Mouse (Mus musculus) hindbrain, embryonic 13.5 days (tissue): Measurements from ENCODE around the gene Amotl2. TPM values are rescaled to one million over a fixed set of nuclear protein-coding genes. Genes with fewer than 3 reads are reported as not detected.
A peak's percentile ranks its signal among the peaks of the same experiment; 100 is the strongest.

Source experiments
- ATAC-seq: fragments of 200-750 bp; cut with Nextera tagmentation; 2 replicates; pipeline ENCODE4 v1.8.0; 2017; ENCODE audit warnings: moderate TSS enrichment; ENCODE audit not compliant: low FRiP score
- H3K27ac ChIP-seq: fragments of 300-500 bp; sonication (generic); 2 replicates; pipeline ENCODE4 v1.5.1; 2015; ENCODE audit warnings: inconsistent platforms, mild to moderate bottlenecking, moderate library complexity
- H3K27me3 ChIP-seq: fragments of 300-500 bp; sonication (generic); 2 replicates; pipeline ENCODE4 v1.6.1; 2015; ENCODE audit warnings: mild to moderate bottlenecking, inconsistent platforms
- H3K36me3 ChIP-seq: fragments of 300-500 bp; sonication (generic); 2 replicates; pipeline ENCODE4 v1.6.1; 2015; ENCODE audit warnings: mild to moderate bottlenecking, inconsistent platforms
- H3K4me1 ChIP-seq: fragments of 300-500 bp; sonication (generic); replicated peaks from 2 replicates; pipeline ENCODE4 v1.6.1; 2015; ENCODE audit warnings: inconsistent platforms
- H3K4me2 ChIP-seq: fragments of 300-500 bp; sonication (generic); 2 replicates; pipeline ENCODE4 v1.6.1; 2015; ENCODE audit warnings: inconsistent platforms, mild to moderate bottlenecking, moderate library complexity
- H3K4me3 ChIP-seq: fragments of 300-500 bp; sonication (generic); 2 replicates; pipeline ENCODE4 v1.5.1; 2015; ENCODE audit warnings: mild to moderate bottlenecking, inconsistent platforms
- H3K9ac ChIP-seq: fragments of 300-500 bp; sonication (generic); 2 replicates; pipeline ENCODE4 v1.6.1; 2015; ENCODE audit warnings: mild to moderate bottlenecking, inconsistent platforms
- H3K9me3 ChIP-seq: fragments of 300-500 bp; sonication (generic); 2 replicates; pipeline ENCODE4 v1.6.1; 2016; ENCODE audit warnings: inconsistent platforms
- WGBS: fragments of 180-500 bp; shearing (Covaris S2); methylation state at CpG from one replicate; pipeline ENCODE4 v1.1.7; 2015; 5-methylcytosine and 5-hydroxymethylcytosine counted together
- polyA plus RNA-seq: library from polyadenylated mRNA; unstranded; fragments of >200 nt; fragmentation: Nextera tagmentation; extraction: Ambion mirVana; gene quantifications from 2 replicates; pipeline ENCODE4 v1.2.1, GENCODE M21; 2015

The Amotl2 gene
- polyA plus RNA-seq, 1 experiment from 2014 or later = 67.3 TPM

GRCm38 (mm10) chr9:102721406-102721978 is 5.0 kb downstream of the Amotl2 start:
- 35% methylated on average over 3 of the region's 3 CpGs for WGBS
- ATAC-seq = no peak
- Histone ChIP-seq H3K4me3 (peak overlapping the region; percentile 90), H3K36me3 (peaks cover 62% of the 10 kb centered on the region), H3K9me3 (no peaks in the 10 kb centered on the region), H3K27ac (peak overlapping the region; percentile 84), H3K4me1 (peaks cover 78% of the 10 kb centered on the region), H3K27me3 (no peaks in the 10 kb centered on the region), H3K4me2 (peak overlapping the region; percentile 95), H3K9ac (peak overlapping the region; percentile 100)

DNA sequence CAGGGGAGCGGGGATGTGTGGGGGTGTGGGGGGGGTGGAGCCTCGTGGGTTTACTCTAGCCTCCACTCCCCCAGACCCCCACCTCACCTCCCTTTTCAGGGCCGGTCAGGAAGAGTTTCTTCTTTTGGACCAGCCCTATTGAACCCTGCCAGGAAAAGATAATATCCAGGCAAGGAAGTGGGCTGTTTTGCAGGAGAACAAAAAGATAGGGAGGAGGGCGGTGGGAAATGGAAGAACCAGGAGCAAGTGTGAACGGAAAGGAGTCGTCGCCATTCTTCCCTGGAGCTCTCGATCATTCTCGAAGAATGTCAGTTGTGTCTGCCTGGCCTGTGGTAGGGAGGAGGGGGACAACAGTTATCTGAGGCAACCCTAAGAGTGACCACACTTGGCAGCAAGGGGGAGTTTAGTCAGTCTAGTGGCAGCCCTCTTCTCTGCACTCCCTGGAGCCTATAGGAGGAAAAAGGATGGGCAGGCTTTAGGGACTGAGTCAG is 5.6 kb downstream of the Amotl2 start:
- peak overlapping the region; percentile 100 for H3K9ac ChIP-seq
- H3K4me1 ChIP-seq = peaks cover 79% of the 10 kb centered on the region
- H3K9me3 ChIP-seq = no peaks in the 10 kb centered on the region
- peak overlapping the region; percentile 90 for H3K4me3 ChIP-seq
- peak overlapping the region; percentile 84 for H3K27ac ChIP-seq
- WGBS = 21% methylated on average over 9 of the region's 9 CpGs
- ATAC-seq = no peak
- peak overlapping the region; percentile 95 for H3K4me2 ChIP-seq
- H3K36me3 ChIP-seq = peaks cover 69% of the 10 kb centered on the region
- no peaks in the 10 kb centered on the region for H3K27me3 ChIP-seq

DNA sequence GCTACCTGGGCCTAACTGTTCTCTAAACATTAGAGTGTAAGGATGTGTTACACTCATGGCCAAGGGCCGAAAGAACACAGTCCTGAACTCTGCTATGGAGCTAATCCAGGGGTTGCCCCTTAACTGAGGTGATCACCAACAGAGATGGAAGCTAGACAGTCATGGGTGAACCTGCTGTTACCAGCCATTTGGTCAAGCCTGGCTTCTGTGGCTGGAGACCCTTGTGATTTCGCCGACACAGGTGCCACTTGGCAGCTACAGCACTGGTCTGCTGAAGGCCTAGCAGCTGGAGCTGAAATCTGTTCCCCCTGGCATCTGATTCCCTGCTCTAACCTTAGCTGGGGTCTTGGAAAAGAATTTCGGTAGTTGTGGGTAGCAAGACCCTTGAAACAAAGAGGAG is 6.3 kb downstream of the Amotl2 start:
- Histone ChIP-seq H3K4me3 (peak overlapping the region; percentile 90), H3K27me3 (no peaks in the 10 kb centered on the region), H3K4me2 (peak overlapping the region; percentile 95), H3K9me3 (no peaks in the 10 kb centered on the region), H3K36me3 (peaks cover 75% of the 10 kb centered on the region), H3K4me1 (peaks cover 84% of the 10 kb centered on the region), H3K9ac (peak overlapping the region; percentile 100), H3K27ac (peak overlapping the region; percentile 84)
- no peak for ATAC-seq
- WGBS = 87% methylated on average over 4 of the region's 4 CpGs

GRCm38 (mm10) chr9:102723241-102723709 is 6.8 kb downstream of the Amotl2 start:
- no peaks in the 10 kb centered on the region for H3K9me3 ChIP-seq
- H3K27ac ChIP-seq = peak overlapping the region; percentile 84
- H3K36me3 ChIP-seq = peaks cover 80% of the 10 kb centered on the region
- peak overlapping the region; percentile 95 for H3K4me2 ChIP-seq
- peaks cover 86% of the 10 kb centered on the region for H3K4me1 ChIP-seq
- ATAC-seq = no peak
- no peaks in the 10 kb centered on the region for H3K27me3 ChIP-seq
- H3K4me3 ChIP-seq = peak overlapping the region; percentile 3; the same call in 1 of the 2 replicates
- peak overlapping the region; percentile 100 for H3K9ac ChIP-seq
- 76% methylated on average over 12 of the region's 12 CpGs for WGBS

- H3K4me1 ChIP-seq = peaks cover 87% of the 10 kb centered on the region
- H3K4me2 ChIP-seq = peak overlapping the region; percentile 95; the same call in 1 of the 2 replicates
- 7% methylated on average over 4 of the region's 4 CpGs for WGBS
- H3K27me3 ChIP-seq = no peaks in the 10 kb centered on the region
- H3K9me3 ChIP-seq = no peaks in the 10 kb centered on the region
- peak; percentile 76 for ATAC-seq
- peak overlapping the region; percentile 100; the same call in 1 of the 2 replicates for H3K9ac ChIP-seq
- peak overlapping the region; percentile 84 for H3K27ac ChIP-seq
- H3K4me3 ChIP-seq = no peak overlapping the region
- H3K36me3 ChIP-seq = peaks cover 88% of the 10 kb centered on the region
Measured at GRCm38 (mm10) chr9:102723990-102724461, 7.6 kb downstream of the Amotl2 start.

GRCm38 (mm10) chr9:102724942-102725341 is 8.5 kb downstream of the Amotl2 start:
- no peak overlapping the region for H3K4me2 ChIP-seq
- peak overlapping the region; percentile 66; the same call in 1 of the 2 replicates for H3K9ac ChIP-seq
- peak overlapping the region; percentile 84; the same call in 1 of the 2 replicates for H3K27ac ChIP-seq
- ATAC-seq = no peak
- no peaks in the 10 kb centered on the region for H3K9me3 ChIP-seq
- peaks cover 95% of the 10 kb centered on the region for H3K36me3 ChIP-seq
- no peak overlapping the region for H3K4me3 ChIP-seq
- no peaks in the 10 kb centered on the region for H3K27me3 ChIP-seq
- 81% methylated on average over 7 of the region's 7 CpGs for WGBS
- peaks cover 86% of the 10 kb centered on the region for H3K4me1 ChIP-seq

DNA sequence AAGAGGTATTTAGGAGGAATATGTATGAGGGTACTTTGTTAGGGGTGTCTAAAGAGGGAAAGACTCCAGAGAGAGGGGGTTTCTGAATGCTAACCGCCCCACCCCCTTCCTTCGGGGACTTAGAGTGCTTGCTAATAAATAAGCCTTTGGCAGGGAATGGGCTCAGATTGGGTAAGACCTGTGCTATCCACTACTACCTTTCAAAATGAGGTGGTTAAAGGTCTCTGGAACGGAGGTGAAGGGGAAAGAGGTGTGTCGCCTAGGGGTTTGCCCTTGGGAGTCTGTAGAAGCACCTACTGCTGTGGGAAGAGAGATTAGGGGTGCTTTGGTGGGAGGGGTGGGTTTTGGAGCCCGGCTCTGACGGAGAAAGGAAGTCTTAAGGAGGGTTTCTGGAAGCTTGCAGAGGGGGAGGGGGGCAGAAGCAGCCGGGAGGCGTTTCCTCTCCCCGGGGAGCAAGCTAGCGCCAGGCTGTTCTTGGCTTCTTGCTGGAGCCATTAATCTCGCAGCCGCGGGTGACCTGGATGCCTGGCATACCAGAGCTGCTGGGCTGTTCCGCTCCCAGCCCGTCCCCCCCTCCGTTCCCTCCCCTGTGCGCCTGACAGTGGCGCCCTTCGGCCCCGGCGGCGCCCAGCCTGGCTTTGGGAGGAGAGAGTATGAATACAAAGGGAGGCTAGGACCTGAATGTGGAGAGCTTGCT is 9.6 kb downstream of the Amotl2 start:
- H3K9me3 ChIP-seq = no peaks in the 10 kb centered on the region
- H3K27me3 ChIP-seq = no peaks in the 10 kb centered on the region
- H3K4me3 ChIP-seq = no peak overlapping the region; the same call in 1 of the 2 replicates
- H3K27ac ChIP-seq = peak overlapping the region; percentile 84
- H3K4me2 ChIP-seq = peak overlapping the region; percentile 39
- peak overlapping the region; percentile 66 for H3K9ac ChIP-seq
- 2% methylated on average over 20 of the region's 22 CpGs for WGBS
- peak; percentile 57 for ATAC-seq
- peaks cover 96% of the 10 kb centered on the region for H3K36me3 ChIP-seq
- H3K4me1 ChIP-seq = peaks cover 76% of the 10 kb centered on the region

DNA sequence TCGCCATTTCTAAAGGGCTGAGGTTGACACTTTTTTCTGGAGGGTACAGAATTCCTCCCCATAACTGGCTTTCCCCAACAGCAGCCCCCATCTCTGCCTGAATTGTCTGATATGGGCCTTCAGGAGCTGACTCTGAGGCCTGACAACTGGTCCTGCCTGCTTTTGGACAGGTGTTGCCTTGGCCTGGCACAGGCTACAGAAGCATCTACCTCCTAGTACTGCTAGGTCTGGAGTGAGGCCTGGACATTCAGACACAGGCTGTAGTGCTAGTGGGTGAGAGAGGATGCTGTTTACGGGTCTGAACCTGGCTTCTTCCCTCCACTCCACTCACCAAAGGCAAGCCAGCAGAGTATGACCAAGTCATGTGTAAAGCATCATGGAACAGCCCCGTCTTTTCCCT is 10.3 kb downstream of the Amotl2 start:
- Histone ChIP-seq H3K4me3 (no peak overlapping the region; the same call in 1 of the 2 replicates), H3K9me3 (no peaks in the 10 kb centered on the region), H3K36me3 (peaks cover 100% of the 10 kb centered on the region), H3K27ac (peak overlapping the region; percentile 84), H3K4me1 (peaks cover 76% of the 10 kb centered on the region), H3K27me3 (no peaks in the 10 kb centered on the region), H3K9ac (peak overlapping the region; percentile 66), H3K4me2 (peak overlapping the region; percentile 39)
- no peak for ATAC-seq
- WGBS = 61% methylated on average over 3 of the region's 3 CpGs

- no peaks in the 10 kb centered on the region for H3K27me3 ChIP-seq
- H3K4me3 ChIP-seq = no peak overlapping the region
- H3K9me3 ChIP-seq = no peaks in the 10 kb centered on the region
- no peak for ATAC-seq
- no peak overlapping the region for H3K9ac ChIP-seq
- peaks cover 100% of the 10 kb centered on the region for H3K36me3 ChIP-seq
- WGBS = 91% methylated on average over 25 of the region's 25 CpGs
- no peak overlapping the region for H3K27ac ChIP-seq
- peaks cover 72% of the 10 kb centered on the region for H3K4me1 ChIP-seq
- no peak overlapping the region for H3K4me2 ChIP-seq
Measured at GRCm38 (mm10) chr9:102727662-102728468, 11.4 kb downstream of the Amotl2 start.

- H3K9me3 ChIP-seq = no peaks in the 10 kb centered on the region
- H3K27me3 ChIP-seq = no peaks in the 10 kb centered on the region
- no peak overlapping the region for H3K4me2 ChIP-seq
- H3K27ac ChIP-seq = no peak overlapping the region
- 88% methylated on average over 9 of the region's 9 CpGs for WGBS
- H3K4me1 ChIP-seq = peaks cover 67% of the 10 kb centered on the region
- ATAC-seq = no peak
- peaks cover 98% of the 10 kb centered on the region for H3K36me3 ChIP-seq
- no peak overlapping the region for H3K4me3 ChIP-seq
- no peak overlapping the region for H3K9ac ChIP-seq
Measured at GRCm38 (mm10) chr9:102728469-102728747, 11.9 kb downstream of the Amotl2 start.

DNA sequence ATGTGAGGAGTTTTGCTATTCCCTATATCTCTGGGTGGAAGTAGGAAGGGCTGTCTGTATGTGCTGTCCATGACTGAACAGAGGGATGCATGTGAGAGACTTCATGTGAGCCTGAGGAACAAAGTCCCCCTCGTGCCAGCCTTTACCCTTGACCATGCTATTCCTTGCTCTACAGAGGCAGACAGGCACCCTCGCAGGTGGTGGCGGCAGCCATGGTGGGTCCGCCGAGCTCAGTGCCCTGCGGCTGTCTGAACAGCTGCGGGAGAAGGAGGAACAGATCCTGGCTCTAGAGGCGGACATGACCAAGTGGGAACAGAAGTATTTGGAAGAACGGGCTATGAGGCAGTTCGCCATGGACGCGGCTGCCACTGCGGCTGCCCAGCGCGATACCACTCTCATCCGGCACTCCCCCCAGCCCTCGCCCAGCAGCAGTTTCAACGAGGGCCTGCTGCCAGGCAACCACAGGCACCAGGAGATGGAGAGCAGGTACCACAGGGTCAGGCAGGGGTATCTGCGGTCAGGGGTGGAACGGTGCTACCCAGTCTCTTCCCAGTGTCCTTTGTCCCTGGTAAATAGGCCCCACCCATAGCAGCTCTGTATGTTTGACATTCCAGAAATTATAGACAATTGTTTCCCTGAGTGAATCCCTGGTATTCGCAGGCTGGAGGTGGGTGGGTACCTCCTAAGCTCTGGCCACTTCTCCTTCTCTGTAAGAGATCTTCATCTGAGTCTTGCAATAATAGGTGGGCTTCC is 12.8 kb downstream of the Amotl2 start:
- Histone ChIP-seq H3K4me3 (no peak overlapping the region), H3K4me2 (no peak overlapping the region), H3K36me3 (peaks cover 98% of the 10 kb centered on the region), H3K27ac (no peak overlapping the region), H3K9ac (no peak overlapping the region; the same call in 1 of the 2 replicates), H3K4me1 (peaks cover 58% of the 10 kb centered on the region), H3K27me3 (no peaks in the 10 kb centered on the region), H3K9me3 (no peaks in the 10 kb centered on the region)
- ATAC-seq = no peak
- WGBS = 89% methylated on average over 21 of the region's 21 CpGs
